In genomic region chr3:75929926-75930548, GRCm38 (mm10) we compare ENCODE assay signal across 16 mouse cellular contexts. TPM values are rescaled to one million over a fixed set of nuclear protein-coding genes. Genes with fewer than 3 reads are reported as not detected.
A peak's percentile ranks its signal among the peaks of the same experiment; 100 is the strongest.
DNase-seq lines count a peak whose midpoint lies in the region; ATAC-seq lines count a peak whose summit lies in the region.
"Had no signal": no experiment of that assay in that cellular context is flagged by ENCODE, and none has a peak within 500 bp of the region (broad histone marks: within the 10 kb centered on the region; RNA-seq: fewer than 3 reads in every experiment).

No protein-coding gene starts in this region.

- ATAC-seq in frontal cortex, adult (ENCODE audit: low TSS enrichment) = peak; percentile 94
- ATAC-seq in megakaryocyte, adult 5-6 weeks (ENCODE audit: poor library complexity, severe bottlenecking) = peak; percentile 39; the same call in 1 of the 2 replicates
- no peak for ATAC-seq in granulocyte monocyte progenitor cell, adult 5-6 weeks (replicated peaks; ENCODE audit: poor library complexity, severe bottlenecking)
- ATAC-seq: midbrain, embryonic 13.5 days had no signal

- no peak for DNase-seq in frontal cortex, postnatal 25 days (ENCODE audit: low spot score in 2 of 2)
- peak; percentile 50 for DNase-seq in CD4-positive helper T cell, adult 2 months (ENCODE audit: low read depth, low spot score)
- peak; percentile 55 for DNase-seq in adrenal gland, postnatal 10 days
- DNase-seq in gastrocnemius, postnatal 4 days (ENCODE audit: low spot score in 2 of 2) = no peak
- no peak for DNase-seq in spleen, adult 12 weeks (ENCODE audit: low spot score)
- DNase-seq: cerebellum, postnatal 25 days; gastrocnemius, adult 2 months; heart, postnatal 36 days; layer of hippocampus, postnatal 36 days; lung, postnatal 14 days; right cerebral cortex, postnatal 14 days; thymus, postnatal 36 days had no signal

RNA-seq across cellular contexts. Expression of gene Golim4, which starts 26.7 kb away (rescaled TPM):
- 10 to 100 TPM; 52.0 to 55.1 TPM for total RNA-seq in adrenal gland, postnatal 10 days (2021)
- total RNA-seq in megakaryocyte, adult 5-6 weeks (2015) = 44.6 and 53.5 TPM in 2 replicates
- total RNA-seq in megakaryocyte, adult 5-6 weeks (2017) = 39.0 and 56.4 TPM in 2 replicates
- 36.6 and 52.1 TPM in 2 replicates for total RNA-seq in granulocyte monocyte progenitor cell, adult 5-6 weeks (2014; fragmentation: Nextera tagmentation)
- total RNA-seq in granulocyte monocyte progenitor cell, adult 5-6 weeks (2017) = 38.9 and 53.7 TPM in 2 replicates
- total RNA-seq in gastrocnemius, postnatal 4 days (2021) = 10 to 100 TPM; 71.4 to 72.1 TPM

Comparison
In these comparisons a context has a peak if more than half of its experiments do, and no peak if none do; other contexts are left out.
1. DNase-seq: peak in CD4-positive helper T cell, adult 2 months (single experiment) and adrenal gland, postnatal 10 days (single experiment); none in frontal cortex, postnatal 25 days (0 of 2), gastrocnemius, postnatal 4 days (0 of 2) and spleen, adult 12 weeks (single experiment).